Mouse (Mus musculus) heart, adult 2 months (tissue): Measurements from ENCODE around the gene Maml2.

Experiments used
- CTCF ChIP-seq: fragments of 200-600 bp; IDR thresholded peaks from 2 replicates; pipeline ENCODE4 v1.8.1; 2022; ENCODE audit warnings: antibody characterized with exemption, mild to moderate bottlenecking, moderate library complexity
- EP300 ChIP-seq: fragments of 200-500 bp; IDR thresholded peaks from 2 replicates; pipeline ENCODE4 v1.6.1; 2011; ENCODE audit warnings: low read depth, low read length, control low read depth; ENCODE audit not compliant: insufficient read depth
- POLR2A ChIP-seq: fragments of 200-500 bp; IDR thresholded peaks from 2 replicates; pipeline ENCODE4 v1.6.1; 2011; ENCODE audit warnings: mild to moderate bottlenecking, low read depth, low read length, control low read depth; ENCODE audit not compliant: insufficient read depth

DNA sequence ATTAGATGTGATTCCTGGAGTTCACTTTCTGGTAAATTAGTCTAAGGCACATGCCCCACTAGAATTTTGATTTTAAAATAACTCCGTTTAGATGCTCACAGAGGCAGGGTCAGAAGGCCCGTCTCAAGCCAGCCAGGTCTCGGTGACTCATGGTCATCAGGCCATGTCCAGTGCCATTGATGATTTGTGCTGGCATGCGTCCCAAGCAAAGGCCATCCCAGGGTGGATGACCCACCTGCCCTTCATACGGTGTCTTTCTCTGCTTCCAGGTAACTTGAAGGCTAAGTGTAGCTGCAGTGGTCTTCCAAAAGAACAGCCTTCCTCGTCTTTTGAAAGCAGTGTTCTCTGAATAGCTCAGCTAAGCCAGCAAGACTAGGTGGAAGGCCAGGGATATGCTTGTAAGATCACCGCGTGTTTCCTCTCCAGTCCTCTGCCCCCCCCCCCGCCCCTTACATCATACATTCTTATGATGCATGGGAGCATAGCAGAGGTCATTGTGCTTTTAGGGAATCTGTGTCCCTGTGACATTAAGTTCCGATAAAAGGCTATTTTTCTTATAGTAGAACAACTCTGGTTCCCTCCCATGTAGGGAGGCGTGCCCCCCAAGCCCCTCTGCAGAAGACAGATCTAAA, 235.4 kb downstream of the Maml2 start:
- TF ChIP-seq POLR2A (no peak), CTCF (no peak), EP300 (no peak)
